Mouse (Mus musculus) limb, embryonic 15.5 days (tissue): ENCODE measurements around the gene Surf6. TPM values are rescaled to one million over a fixed set of nuclear protein-coding genes. Genes with fewer than 3 reads are reported as not detected.

Source experiments
- ATAC-seq: fragments of 200-750 bp; cut with Nextera tagmentation; 2 replicates; pipeline ENCODE4 v1.8.0; 2017; ENCODE audit warnings: low read depth, moderate TSS enrichment; ENCODE audit not compliant: insufficient number of reproducible peaks, low FRiP score, low TSS enrichment
- H3K27ac ChIP-seq: fragments of 300-500 bp; sonication (generic); 2 replicates; pipeline ENCODE4 v1.5.1; 2015; ENCODE audit warnings: moderate library complexity, mild to moderate bottlenecking, inconsistent platforms
- H3K27me3 ChIP-seq: fragments of 300-500 bp; sonication (generic); 2 replicates; pipeline ENCODE4 v1.6.1; 2015; ENCODE audit warnings: inconsistent platforms
- H3K36me3 ChIP-seq: fragments of 300-500 bp; sonication (generic); 2 replicates; pipeline ENCODE4 v1.6.1; 2015; ENCODE audit warnings: inconsistent platforms
- H3K4me1 ChIP-seq: fragments of 300-500 bp; sonication (generic); 2 replicates; pipeline ENCODE4 v1.6.1; 2015; ENCODE audit warnings: inconsistent platforms
- H3K4me2 ChIP-seq: fragments of 300-500 bp; sonication (generic); 2 replicates; pipeline ENCODE4 v1.6.1; 2015; ENCODE audit warnings: mild to moderate bottlenecking, inconsistent platforms
- H3K4me3 ChIP-seq: fragments of 300-500 bp; sonication (generic); 2 replicates; pipeline ENCODE4 v1.5.1; 2015; ENCODE audit warnings: mild to moderate bottlenecking, inconsistent platforms
- H3K9ac ChIP-seq: fragments of 300-500 bp; sonication (generic); 2 replicates; pipeline ENCODE4 v1.6.1; 2015; ENCODE audit warnings: inconsistent platforms
- H3K9me3 ChIP-seq: fragments of 300-500 bp; sonication (generic); 2 replicates; pipeline ENCODE4 v1.6.1; 2016; ENCODE audit warnings: inconsistent platforms
- WGBS: fragments of 180-500 bp; shearing (Covaris S2); methylation state at CpG from one replicate; pipeline ENCODE4 v1.1.7; 2015; 5-methylcytosine and 5-hydroxymethylcytosine counted together
- polyA plus RNA-seq: library from polyadenylated mRNA; unstranded; fragments of >200 nt; fragmentation: Nextera tagmentation; extraction: Ambion mirVana; gene quantifications from 2 replicates; pipeline ENCODE4 v1.2.1, GENCODE M21; 2015

Surf6 gene
- polyA plus RNA-seq, 1 experiment from 2014 or later, result 26.2 TPM

DNA sequence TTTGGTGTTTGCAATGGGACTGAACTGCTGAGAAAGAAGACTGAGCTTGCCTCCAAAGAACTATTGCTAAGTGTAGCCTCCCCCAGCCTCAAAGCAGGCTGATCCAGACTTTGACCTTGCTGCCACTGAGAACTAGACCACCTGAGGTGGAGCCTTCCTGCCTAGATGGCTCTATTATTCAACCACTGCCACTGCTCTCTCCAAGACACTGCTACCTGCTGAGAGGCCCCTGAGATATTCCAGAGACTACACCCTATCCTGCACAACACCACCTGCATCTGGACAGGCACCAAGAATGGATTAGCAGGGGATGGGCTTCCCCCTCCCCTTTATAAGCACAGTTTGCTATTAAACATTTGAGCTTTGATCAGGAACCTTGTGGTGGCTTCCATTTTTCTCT is 24.1 kb downstream of the Surf6 start:
- H3K9me3 ChIP-seq, result no peaks in the 10 kb centered on the region
- H3K27ac ChIP-seq, result no peak overlapping the region
- H3K9ac ChIP-seq, result no peak overlapping the region
- no peak for ATAC-seq
- H3K27me3 ChIP-seq, result no peaks in the 10 kb centered on the region
- H3K36me3 ChIP-seq, result no peaks in the 10 kb centered on the region
- H3K4me1 ChIP-seq, result no peaks in the 10 kb centered on the region
- no peak overlapping the region for H3K4me2 ChIP-seq
- no peak overlapping the region for H3K4me3 ChIP-seq

DNA sequence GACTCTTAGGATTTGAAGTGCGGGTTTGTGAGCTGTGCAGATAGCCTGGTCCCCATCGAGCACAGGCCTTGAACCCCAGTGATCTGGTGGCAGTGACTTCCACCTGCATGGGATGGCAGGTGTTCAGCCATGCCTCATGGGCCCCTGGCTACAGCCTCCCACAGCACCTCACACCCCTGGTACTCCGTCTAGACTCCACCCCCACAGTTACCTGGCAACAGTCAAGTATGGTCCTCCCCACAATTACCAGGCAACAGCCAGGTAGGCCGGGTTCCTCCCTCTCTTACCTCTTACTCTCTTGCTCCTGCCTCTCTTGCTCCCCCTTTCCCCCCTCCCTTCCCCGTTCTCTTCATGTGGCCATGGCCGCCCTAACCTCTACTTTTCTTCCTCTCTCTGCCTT is 32.0 kb downstream of the Surf6 start:
- no peak for ATAC-seq
- H3K4me2 ChIP-seq, result no peak overlapping the region
- H3K4me3 ChIP-seq, result no peak overlapping the region
- peaks cover 2% of the 10 kb centered on the region; the same call in 1 of the 2 replicates for H3K27me3 ChIP-seq
- no peaks in the 10 kb centered on the region for H3K36me3 ChIP-seq
- no peak overlapping the region for H3K9ac ChIP-seq
- no peaks in the 10 kb centered on the region for H3K9me3 ChIP-seq
- WGBS, result 56% methylated on average over 6 of the region's 6 CpGs
- H3K4me1 ChIP-seq, result no peaks in the 10 kb centered on the region
- H3K27ac ChIP-seq, result no peak overlapping the region

DNA sequence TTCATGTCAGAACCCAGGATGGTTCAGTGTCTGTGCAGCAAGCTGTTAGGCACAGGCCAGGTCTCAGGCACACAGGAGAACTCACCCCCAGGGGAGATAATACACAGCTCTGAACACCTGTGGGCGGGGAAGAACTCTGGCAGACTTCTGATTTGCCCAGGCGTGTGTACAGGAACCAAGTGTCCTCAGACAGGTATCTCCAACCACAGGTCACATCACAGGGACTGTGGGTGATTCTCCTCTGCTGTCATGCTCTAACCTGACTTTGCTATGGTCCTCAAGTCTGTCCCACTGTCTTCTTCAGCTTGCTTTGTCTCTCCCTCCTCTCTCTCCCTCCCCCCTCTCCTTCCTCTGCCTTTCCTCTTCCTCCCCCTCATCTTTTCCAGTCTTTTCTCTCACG is 37.8 kb downstream of the Surf6 start, which contains the start of gene Abo:
TSS of gene Abo (minus strand) at position 101 of the 400 bp plus-strand sequence.
- Histone ChIP-seq H3K4me3 (no peak within 1 kb of the TSS), H3K9me3 (no peaks in the 10 kb centered on the region), H3K27me3 (no peaks in the 10 kb centered on the region), H3K4me2 (no peak within 1 kb of the TSS), H3K27ac (no peak within 1 kb of the TSS), H3K36me3 (no peaks in the 10 kb centered on the region), H3K4me1 (no peaks in the 10 kb centered on the region), H3K9ac (no peak within 1 kb of the TSS)
- WGBS, result 50% methylated on average over 3 of the region's 3 CpGs
- ATAC-seq, result no peak

DNA sequence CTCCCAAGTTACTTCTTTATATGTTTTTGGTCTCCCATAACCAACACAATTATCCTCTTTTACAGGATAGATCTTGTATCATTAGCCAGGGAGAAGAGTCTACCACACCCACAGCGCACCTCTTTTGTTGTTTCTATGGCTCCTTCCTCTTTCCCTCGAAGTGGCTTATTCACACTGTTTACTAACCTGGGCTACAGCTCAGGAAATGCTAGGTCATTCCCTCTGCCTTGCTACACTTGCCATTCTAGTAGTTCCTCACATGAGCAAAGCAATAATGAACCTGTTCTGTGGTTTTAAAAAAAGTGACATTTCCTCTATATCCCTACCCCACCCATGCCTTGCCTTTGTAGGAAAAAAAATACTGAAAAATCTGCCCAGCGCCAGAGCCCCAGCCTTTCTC is 39.8 kb downstream of the Surf6 start:
- no peaks in the 10 kb centered on the region for H3K36me3 ChIP-seq
- H3K4me3 ChIP-seq, result no peak overlapping the region
- ATAC-seq, result no peak
- H3K4me2 ChIP-seq, result no peak overlapping the region
- 71% methylated on average over 3 of the region's 3 CpGs for WGBS
- H3K9ac ChIP-seq, result no peak overlapping the region
- no peaks in the 10 kb centered on the region for H3K27me3 ChIP-seq
- H3K9me3 ChIP-seq, result no peaks in the 10 kb centered on the region
- no peaks in the 10 kb centered on the region for H3K4me1 ChIP-seq
- no peak overlapping the region for H3K27ac ChIP-seq

DNA sequence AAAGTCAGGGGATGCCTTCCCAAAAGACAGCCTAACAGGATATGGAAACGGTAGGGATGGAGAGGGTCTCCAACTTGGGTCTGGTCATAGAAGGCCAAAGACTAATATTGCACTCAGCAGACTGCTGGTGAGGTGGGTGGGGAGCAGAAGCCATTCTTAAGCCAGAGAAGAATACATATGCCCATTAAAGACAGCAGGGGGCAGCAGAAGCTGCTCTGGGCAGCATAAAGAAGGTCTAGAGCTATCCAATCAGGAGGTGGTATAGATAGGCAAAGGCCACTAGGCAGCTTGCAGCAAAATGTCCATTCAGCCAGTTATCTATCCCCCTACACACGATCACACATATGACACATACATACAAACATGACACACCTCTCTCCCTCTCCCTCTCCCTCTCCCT is 55.0 kb downstream of the Surf6 start:
- WGBS, result 40% methylated on average over 2 of the region's 2 CpGs
- Histone ChIP-seq H3K4me3 (no peak overlapping the region), H3K9ac (no peak overlapping the region), H3K9me3 (no peaks in the 10 kb centered on the region), H3K4me1 (no peaks in the 10 kb centered on the region), H3K4me2 (no peak overlapping the region), H3K27me3 (no peaks in the 10 kb centered on the region), H3K27ac (no peak overlapping the region), H3K36me3 (no peaks in the 10 kb centered on the region)
- ATAC-seq, result no peak

Other genes starting within 250 kb of the Surf6 start
- gene Lcn4, start 231.6 kb downstream of the Surf6 start, polyA plus RNA-seq, result not detected in 2 replicates
- gene Abo, start 37.9 kb downstream of the Surf6 start, polyA plus RNA-seq, result not detected in 2 replicates
- 48.3 and 59.8 TPM in 2 replicates for gene Med22, start 7.8 kb upstream of the Surf6 start, polyA plus RNA-seq
- gene Rpl7a, start 7.9 kb upstream of the Surf6 start, polyA plus RNA-seq, result 544 and 594 TPM in 2 replicates
- 32.4 and 41.0 TPM in 2 replicates for gene Surf2, start 13.5 kb upstream of the Surf6 start, polyA plus RNA-seq
- gene Surf1, start 13.7 kb upstream of the Surf6 start, polyA plus RNA-seq, result 58.0 and 61.3 TPM in 2 replicates
- 323 and 330 TPM in 2 replicates for gene Surf4, start 31.0 kb upstream of the Surf6 start, polyA plus RNA-seq
- 0.06 and 0.17 TPM in 2 replicates for gene Stkld1, start 31.2 kb upstream of the Surf6 start, polyA plus RNA-seq
- 45.2 and 45.9 TPM in 2 replicates for gene Rexo4, start 61.5 kb upstream of the Surf6 start, polyA plus RNA-seq
- 0.06 TPM in 1 of 2 replicates, not detected in the other for gene Adamts13, start 70.5 kb upstream of the Surf6 start, polyA plus RNA-seq
- gene Cacfd1, start 107.0 kb upstream of the Surf6 start, polyA plus RNA-seq, result 72.3 and 79.5 TPM in 2 replicates
- 0.63 and 1.0 TPM in 2 replicates for gene Slc2a6, start 125.1 kb upstream of the Surf6 start, polyA plus RNA-seq
- gene Mymk, start 169.3 kb upstream of the Surf6 start, polyA plus RNA-seq, result 36.7 and 79.4 TPM in 2 replicates
- gene Adamtsl2, start 176.5 kb upstream of the Surf6 start, polyA plus RNA-seq, result 9.1 and 11.7 TPM in 2 replicates
- gene Fam163b, start 239.6 kb upstream of the Surf6 start, polyA plus RNA-seq, result 0.08 and 0.16 TPM in 2 replicates